Mouse (Mus musculus): ENCODE results near the gene Gtf2h1. TPM values are rescaled to one million over a fixed set of nuclear protein-coding genes. Genes with fewer than 3 reads are reported as not detected.
A peak's percentile ranks its signal among the peaks of the same experiment; 100 is the strongest.

The Gtf2h1 gene
- polyA plus RNA-seq, 1 experiment from 2014 or later = 47.2 TPM

GRCm38 (mm10) chr7:46840787-46841525, 45.1 kb downstream of the Gtf2h1 start, which contains the start of gene Ldha:
TSS of gene Ldha (plus strand) at chr7:46841475.
- Histone ChIP-seq H3K9ac (replicated peaks; ENCODE audit: low read length) (no peak within 1 kb of the TSS), H3K9me3 (ENCODE audit: control insufficient read depth, low read length) (no peaks in the 10 kb centered on the region), H3K36me3 (ENCODE audit: control insufficient read depth, insufficient read depth, low read length) (no peaks in the 10 kb centered on the region), H3K4me3 (replicated peaks; ENCODE audit: low read depth, low read length) (no peak within 1 kb of the TSS), H3K27me3 (ENCODE audit: control insufficient read depth, insufficient read depth, low read length) (no peaks in the 10 kb centered on the region), H3K4me2 (ENCODE audit: low read length) (no peak within 1 kb of the TSS), H3K4me1 (ENCODE audit: control insufficient read depth, insufficient read depth, low read length) (peaks cover 13% of the 10 kb centered on the region; the same call in 1 of the 2 replicates), H3K27ac (replicated peaks; ENCODE audit: low read depth, low read length) (no peak within 1 kb of the TSS)
- ATAC-seq (ENCODE audit: low FRiP score, low TSS enrichment) = no peak
- 28% methylated on average over 6 of the region's 6 CpGs for WGBS
- no peak for DNase-seq

DNA sequence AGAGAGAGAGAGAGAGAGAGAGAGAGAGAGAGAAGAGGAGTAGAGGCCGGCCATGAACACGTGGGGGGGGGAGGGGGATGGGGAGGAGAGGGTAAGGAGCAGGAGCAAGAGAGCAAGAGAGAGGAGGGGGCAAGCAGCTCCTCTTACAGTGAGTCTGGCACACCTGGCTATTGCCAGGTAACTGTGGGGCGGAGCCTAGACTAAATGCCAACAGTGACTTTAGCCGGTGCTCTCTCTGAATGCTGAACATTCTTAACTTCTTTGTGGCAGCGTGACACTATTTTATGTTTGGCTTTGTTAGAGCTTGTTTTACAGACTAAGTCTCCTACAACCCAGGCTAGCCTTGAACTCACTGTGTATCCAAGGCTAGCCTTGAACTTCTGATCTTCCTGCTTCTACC, 46.4 kb downstream of the Gtf2h1 start:
- H3K4me3 ChIP-seq (replicated peaks; ENCODE audit: low read depth, low read length) = no peak overlapping the region
- WGBS = 32% methylated on average over 5 of the region's 5 CpGs
- ATAC-seq (ENCODE audit: low FRiP score, low TSS enrichment) = no peak

DNA sequence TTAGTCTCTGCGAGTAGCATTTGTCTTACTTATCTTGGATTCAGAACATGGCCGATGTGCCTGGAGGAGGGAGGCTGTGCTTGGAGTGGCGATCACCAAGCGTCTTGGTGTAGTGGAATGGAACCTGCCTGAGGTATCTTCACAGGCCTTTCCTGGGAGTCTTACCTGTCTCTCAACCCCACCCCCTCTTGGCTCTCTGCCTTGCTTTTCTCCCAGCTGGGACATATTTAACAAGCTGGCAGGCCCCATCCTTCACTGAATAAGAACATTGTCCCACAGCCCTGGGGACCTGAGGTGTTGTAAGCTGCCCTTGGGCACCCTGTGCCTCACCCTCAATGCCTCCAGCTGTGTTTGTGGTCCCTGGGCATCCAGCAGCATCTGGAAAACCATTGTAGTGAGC, 47.7 kb downstream of the Gtf2h1 start:
- 92% methylated on average over 4 of the region's 4 CpGs for WGBS
- DNase-seq (no peak), ATAC-seq (ENCODE audit: low FRiP score, low TSS enrichment) (no peak)
- Histone ChIP-seq H3K27ac (replicated peaks; ENCODE audit: low read depth, low read length) (no peak overlapping the region), H3K9ac (replicated peaks; ENCODE audit: low read length) (no peak overlapping the region), H3K9me3 (ENCODE audit: control insufficient read depth, low read length) (no peaks in the 10 kb centered on the region), H3K36me3 (ENCODE audit: control insufficient read depth, insufficient read depth, low read length) (0 out of 2 replicates have a peak, but pooled peaks cover 3% of the 10 kb centered on the region), H3K4me1 (ENCODE audit: control insufficient read depth, insufficient read depth, low read length) (peaks cover 20% of the 10 kb centered on the region; the same call in 1 of the 2 replicates), H3K4me3 (replicated peaks; ENCODE audit: low read depth, low read length) (no peak overlapping the region), H3K27me3 (ENCODE audit: control insufficient read depth, insufficient read depth, low read length) (no peaks in the 10 kb centered on the region), H3K4me2 (ENCODE audit: low read length) (no peak overlapping the region)

More for the DNA sequence above, 46.4 kb downstream of the Gtf2h1 start:
- H3K9ac ChIP-seq (replicated peaks; ENCODE audit: low read length) = no peak overlapping the region
- H3K9me3 ChIP-seq (ENCODE audit: control insufficient read depth, low read length) = no peaks in the 10 kb centered on the region
- no peak overlapping the region for H3K27ac ChIP-seq (replicated peaks; ENCODE audit: low read depth, low read length)
- H3K4me1 ChIP-seq (ENCODE audit: control insufficient read depth, insufficient read depth, low read length) = peaks cover 24% of the 10 kb centered on the region; the same call in 1 of the 2 replicates
- H3K4me2 ChIP-seq (ENCODE audit: low read length) = no peak overlapping the region
- no peaks in the 10 kb centered on the region for H3K36me3 ChIP-seq (ENCODE audit: control insufficient read depth, insufficient read depth, low read length)
- H3K27me3 ChIP-seq (ENCODE audit: control insufficient read depth, insufficient read depth, low read length) = no peaks in the 10 kb centered on the region
- DNase-seq = no peak

- H3K27me3 ChIP-seq (ENCODE audit: control insufficient read depth, insufficient read depth, low read length) = no peaks in the 10 kb centered on the region
These were observed 49.5 kb downstream of the Gtf2h1 start for GRCm38 (mm10) chr7:46845211-46845977.

GRCm38 (mm10) chr7:46845978-46846485, 50.1 kb downstream of the Gtf2h1 start:
- Histone ChIP-seq H3K4me3 (replicated peaks; ENCODE audit: low read depth, low read length) (peak overlapping the region; percentile 79), H3K9me3 (ENCODE audit: control insufficient read depth, low read length) (no peaks in the 10 kb centered on the region), H3K27me3 (ENCODE audit: control insufficient read depth, insufficient read depth, low read length) (no peaks in the 10 kb centered on the region), H3K36me3 (ENCODE audit: control insufficient read depth, insufficient read depth, low read length) (peaks cover 18% of the 10 kb centered on the region), H3K27ac (replicated peaks; ENCODE audit: low read depth, low read length) (peak overlapping the region; percentile 78), H3K9ac (replicated peaks; ENCODE audit: low read length) (peak overlapping the region; percentile 88), H3K4me1 (ENCODE audit: control insufficient read depth, insufficient read depth, low read length) (0 out of 2 replicates have a peak, but pooled peaks cover 11% of the 10 kb centered on the region), H3K4me2 (ENCODE audit: low read length) (peak overlapping the region; percentile 99)
- under 1% methylated on average over 36 of the region's 36 CpGs for WGBS
- DNase-seq = peak; percentile 62
- peak; percentile 47 for ATAC-seq (ENCODE audit: low FRiP score, low TSS enrichment)

More at GRCm38 (mm10) chr7:46845211-46845977, 49.5 kb downstream of the Gtf2h1 start:
- peaks cover 16% of the 10 kb centered on the region for H3K36me3 ChIP-seq (ENCODE audit: control insufficient read depth, insufficient read depth, low read length)
- peak overlapping the region; percentile 88 for H3K9ac ChIP-seq (replicated peaks; ENCODE audit: low read length)
- DNase-seq = peak; percentile 95
- 0 out of 2 replicates have a peak, but pooled peaks cover 11% of the 10 kb centered on the region for H3K4me1 ChIP-seq (ENCODE audit: control insufficient read depth, insufficient read depth, low read length)
- peak overlapping the region; percentile 79 for H3K4me3 ChIP-seq (replicated peaks; ENCODE audit: low read depth, low read length)
- no peaks in the 10 kb centered on the region for H3K9me3 ChIP-seq (ENCODE audit: control insufficient read depth, low read length)
- peak; percentile 90 for ATAC-seq (ENCODE audit: low FRiP score, low TSS enrichment)
- under 1% methylated on average over 51 of the region's 51 CpGs for WGBS
- H3K4me2 ChIP-seq (ENCODE audit: low read length) = peak overlapping the region; percentile 99
- H3K27ac ChIP-seq (replicated peaks; ENCODE audit: low read depth, low read length) = peak overlapping the region; percentile 78

DNA sequence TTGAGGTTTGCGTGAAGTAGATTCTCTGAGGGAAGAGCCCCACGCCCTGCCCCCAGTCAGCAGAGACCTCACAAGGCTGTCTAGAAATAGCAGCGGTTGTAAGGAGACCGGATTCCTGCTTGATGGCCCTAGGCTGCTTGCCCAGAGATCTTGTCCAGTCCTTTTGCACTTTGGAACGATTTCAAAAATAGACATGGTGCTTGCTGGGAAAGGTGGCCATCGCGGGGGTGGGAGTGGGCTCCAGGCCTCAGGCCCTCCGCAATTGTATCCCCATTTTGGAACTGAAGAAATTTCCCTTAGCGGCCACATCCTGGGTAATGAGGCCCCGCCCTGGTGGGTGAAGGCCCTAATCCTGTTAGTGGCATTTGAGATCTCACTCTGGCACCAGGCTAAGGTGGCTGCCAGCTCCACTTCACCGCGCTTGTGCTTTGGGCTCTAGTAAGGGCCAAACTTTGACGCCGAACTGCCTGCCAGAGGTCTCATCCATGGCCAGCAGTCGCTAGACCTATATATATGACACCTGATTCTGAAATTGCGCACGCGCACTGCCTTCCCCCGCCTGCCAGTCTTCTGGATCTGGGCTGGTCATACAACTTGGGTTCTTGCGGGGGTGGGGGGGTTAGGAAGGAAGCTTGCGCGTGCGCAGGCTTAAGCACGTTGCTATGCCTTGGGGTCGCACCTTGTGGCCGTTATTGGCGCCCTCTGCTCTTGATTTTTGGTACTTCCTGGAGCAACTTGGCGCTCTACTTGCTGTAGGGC, 50.8 kb downstream of the Gtf2h1 start:
- H3K36me3 ChIP-seq (ENCODE audit: control insufficient read depth, insufficient read depth, low read length) = peaks cover 24% of the 10 kb centered on the region
- peak overlapping the region; percentile 88 for H3K9ac ChIP-seq (replicated peaks; ENCODE audit: low read length)
- no peaks in the 10 kb centered on the region for H3K9me3 ChIP-seq (ENCODE audit: control insufficient read depth, low read length)
- 0 out of 2 replicates have a peak, but pooled peaks cover 11% of the 10 kb centered on the region for H3K4me1 ChIP-seq (ENCODE audit: control insufficient read depth, insufficient read depth, low read length)
- peak overlapping the region; percentile 99 for H3K4me2 ChIP-seq (ENCODE audit: low read length)
- peak overlapping the region; percentile 79 for H3K4me3 ChIP-seq (replicated peaks; ENCODE audit: low read depth, low read length)
- WGBS = under 1% methylated on average over 28 of the region's 28 CpGs
- DNase-seq = peak; percentile 84
- peak; percentile 47; the same call in 1 of the 2 replicates for ATAC-seq (ENCODE audit: low FRiP score, low TSS enrichment)
- no peaks in the 10 kb centered on the region for H3K27me3 ChIP-seq (ENCODE audit: control insufficient read depth, insufficient read depth, low read length)
- H3K27ac ChIP-seq (replicated peaks; ENCODE audit: low read depth, low read length) = peak overlapping the region; percentile 78

- peaks cover 40% of the 10 kb centered on the region for H3K36me3 ChIP-seq (ENCODE audit: control insufficient read depth, insufficient read depth, low read length)
- DNase-seq (no peak), ATAC-seq (ENCODE audit: low FRiP score, low TSS enrichment) (no peak)
- no peaks in the 10 kb centered on the region for H3K27me3 ChIP-seq (ENCODE audit: control insufficient read depth, insufficient read depth, low read length)
- 74% methylated on average over 5 of the region's 5 CpGs for WGBS
- H3K4me3 ChIP-seq (replicated peaks; ENCODE audit: low read depth, low read length) = no peak overlapping the region
- 0 out of 2 replicates have a peak, but pooled peaks cover 11% of the 10 kb centered on the region for H3K4me1 ChIP-seq (ENCODE audit: control insufficient read depth, insufficient read depth, low read length)
- H3K9me3 ChIP-seq (ENCODE audit: control insufficient read depth, low read length) = no peaks in the 10 kb centered on the region
- no peak overlapping the region for H3K9ac ChIP-seq (replicated peaks; ENCODE audit: low read length)
- H3K27ac ChIP-seq (replicated peaks; ENCODE audit: low read depth, low read length) = no peak overlapping the region
- no peak overlapping the region for H3K4me2 ChIP-seq (ENCODE audit: low read length)
These were observed 53.4 kb downstream of the Gtf2h1 start for GRCm38 (mm10) chr7:46849287-46849686.

DNA sequence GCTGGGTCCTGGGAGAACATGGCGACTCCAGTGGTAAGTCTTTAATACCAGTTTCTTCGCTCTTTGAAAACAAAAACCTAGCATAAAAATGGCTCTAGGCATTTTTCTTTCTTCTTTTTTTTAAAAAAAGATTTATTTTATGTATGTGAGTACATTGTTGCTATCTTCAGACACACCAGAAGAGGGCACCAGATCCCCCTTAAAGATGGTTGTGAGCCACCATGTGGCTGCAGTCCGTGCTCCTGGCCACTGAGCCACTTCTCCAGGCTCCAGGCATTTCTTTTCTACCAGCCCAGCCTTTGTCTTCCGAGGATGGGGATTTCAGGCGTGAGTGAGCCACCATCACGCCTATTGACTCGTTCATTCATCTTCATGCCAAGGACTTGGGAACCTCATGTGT, 55.1 kb downstream of the Gtf2h1 start:
- no peaks in the 10 kb centered on the region for H3K9me3 ChIP-seq (ENCODE audit: control insufficient read depth, low read length)
- peaks cover 46% of the 10 kb centered on the region for H3K36me3 ChIP-seq (ENCODE audit: control insufficient read depth, insufficient read depth, low read length)
- no peak overlapping the region for H3K4me3 ChIP-seq (replicated peaks; ENCODE audit: low read depth, low read length)
- no peak for ATAC-seq (ENCODE audit: low FRiP score, low TSS enrichment)
- H3K27ac ChIP-seq (replicated peaks; ENCODE audit: low read depth, low read length) = no peak overlapping the region
- no peak overlapping the region for H3K4me2 ChIP-seq (ENCODE audit: low read length)
- no peaks in the 10 kb centered on the region for H3K27me3 ChIP-seq (ENCODE audit: control insufficient read depth, insufficient read depth, low read length)
- H3K4me1 ChIP-seq (ENCODE audit: control insufficient read depth, insufficient read depth, low read length) = 0 out of 2 replicates have a peak, but pooled peaks cover 11% of the 10 kb centered on the region
- WGBS = 48% methylated on average over 7 of the region's 7 CpGs
- H3K9ac ChIP-seq (replicated peaks; ENCODE audit: low read length) = no peak overlapping the region
- DNase-seq = no peak
